Mouse (Mus musculus) neural tube, postnatal 0 days (tissue): ENCODE results near the gene Cpeb1. TPM values are rescaled to one million over a fixed set of nuclear protein-coding genes. Genes with fewer than 3 reads are reported as not detected.

Source experiments
- polyA plus RNA-seq: library from polyadenylated mRNA; unstranded; fragments of >200 nt; fragmentation: Nextera tagmentation; extraction: Ambion mirVana; gene quantifications from 2 replicates; pipeline ENCODE4 v1.2.1, GENCODE M21; 2015

Gene Cpeb1
- 7.9 and 11.4 TPM in 2 replicates for polyA plus RNA-seq

DNA sequence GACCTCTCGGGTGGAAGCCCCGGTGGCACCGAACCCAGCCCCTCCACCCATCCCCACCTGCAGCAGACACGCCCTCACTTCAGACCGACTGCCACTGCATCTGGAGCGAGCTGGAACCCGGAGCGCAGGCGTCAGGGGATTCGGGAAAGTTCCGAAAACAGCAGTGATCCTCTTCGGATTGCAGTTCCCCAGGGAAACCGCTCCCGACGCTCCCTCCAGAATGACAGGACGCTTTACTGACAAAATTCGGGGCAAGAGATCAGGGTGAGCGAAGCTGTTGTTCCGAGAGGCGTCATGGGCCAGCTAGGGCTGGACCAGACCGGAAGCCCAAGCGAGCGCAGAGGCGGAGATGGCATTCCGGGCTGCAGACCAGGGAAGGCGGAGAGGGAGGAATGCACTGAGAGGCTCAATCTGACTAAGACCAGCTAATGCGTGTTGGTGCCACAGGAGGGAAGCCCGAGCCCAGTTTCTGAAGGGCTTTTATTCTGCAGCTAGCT lies at the start of gene Cpeb1:
Gene Cpeb1 (minus strand): TSS at position 311 of the 497 bp plus-strand sequence.

GRCm38 (mm10) chr7:81498181-81498580 lies 42.9 kb upstream of the Cpeb1 start, which contains the start of gene BC048679:
Gene BC048679, minus strand, starts transcription at chr7:81498281.

GRCm38 (mm10) chr7:81493331-81494021 lies 38.2 kb upstream of the Cpeb1 start, which contains the start of gene Ap3b2:
Gene Ap3b2, minus strand, starts transcription at chr7:81493925.

GRCm38 (mm10) chr7:81344544-81345446 lies 110.5 kb downstream of the Cpeb1 start, which contains the start of gene Rps17:
Gene Rps17, minus strand, starts transcription at chr7:81345254.

Other genes with a start within 250 kb of the Cpeb1 start
- 1.8 and 2.1 TPM in 2 replicates for gene Pde8a, start 241.9 kb downstream of the Cpeb1 start, polyA plus RNA-seq
- 719 and 733 TPM in 2 replicates for gene Rps17, start 110.2 kb downstream of the Cpeb1 start, polyA plus RNA-seq
- 99.0 and 115 TPM in 2 replicates for gene Ap3b2, start 38.5 kb upstream of the Cpeb1 start, polyA plus RNA-seq
- not detected in 2 replicates for gene BC048679, start 42.8 kb upstream of the Cpeb1 start, polyA plus RNA-seq
- gene Fsd2, start 111.5 kb upstream of the Cpeb1 start, polyA plus RNA-seq = 0.17 and 0.23 TPM in 2 replicates
- 8.3 and 8.9 TPM in 2 replicates for gene Whamm, start 115.8 kb upstream of the Cpeb1 start, polyA plus RNA-seq